Mouse (Mus musculus) embryonic fibroblast, embryonic 13.5 days (primary cell): ENCODE results near the gene Por. TPM values are rescaled to one million over a fixed set of nuclear protein-coding genes. Genes with fewer than 3 reads are reported as not detected.
A peak's percentile ranks its signal among the peaks of the same experiment; 100 is the strongest.

Experiments used
- H3K27ac ChIP-seq: 2 replicates; pipeline ENCODE4 v1.5.1; 2012; ENCODE audit warnings: low read length, control low read depth, inconsistent platforms; ENCODE audit not compliant: insufficient read depth
- H3K4me1 ChIP-seq: 2 replicates; pipeline ENCODE4 v1.6.1; 2011; ENCODE audit warnings: low read length; ENCODE audit not compliant: control insufficient read depth, insufficient read depth
- H3K4me3 ChIP-seq: 2 replicates; pipeline ENCODE4 v1.5.1; 2011; ENCODE audit warnings: mild to moderate bottlenecking, control low read depth, low read length; ENCODE audit not compliant: insufficient read depth
- CTCF ChIP-seq: IDR thresholded peaks from 2 replicates; pipeline ENCODE4 v1.5.1; 2011; ENCODE audit warnings: mild to moderate bottlenecking, control low read depth, low read length, moderate library complexity, borderline replicate concordance; ENCODE audit not compliant: insufficient read depth
- POLR2A ChIP-seq: IDR thresholded peaks from 2 replicates; pipeline ENCODE4 v1.6.1; 2011; ENCODE audit warnings: low read depth, mild to moderate bottlenecking, control low read depth, low read length, moderate library complexity
- polyA plus RNA-seq: library from polyadenylated mRNA; stranded (reverse); fragments of >200 nt; gene quantifications from 2 replicates; pipeline ENCODE4 v1.2.4, GENCODE M21; 2011; ENCODE audit warnings: low read depth; ENCODE audit not compliant: missing spikeins, insufficient read length

Gene Por
- polyA plus RNA-seq = 58.5 and 98.3 TPM in 2 replicates

- Histone ChIP-seq H3K27ac (peak within 1 kb of the TSS; percentile 2; the same call in 1 of the 2 replicates), H3K4me1 (peaks cover 13% of the 10 kb centered on the region), H3K4me3 (peak within 1 kb of the TSS; percentile 22)
- peak; percentile 66; the same call in 1 of the 2 replicates for TF ChIP-seq POLR2A
- TF ChIP-seq CTCF = no peak
Observed at GRCm38 (mm10) chr5:135669741-135670275, at the start of gene Por. TSS of gene Por (plus strand) at chr5:135670033.

GRCm38 (mm10) chr5:135620526-135620925 lies 49.3 kb upstream of the Por start:
- TF ChIP-seq POLR2A (no peak), CTCF (no peak)
- Histone ChIP-seq H3K4me1 (peaks cover 6% of the 10 kb centered on the region), H3K27ac (no peak overlapping the region), H3K4me3 (no peak overlapping the region)

GRCm38 (mm10) chr5:135621725-135622124 lies 48.1 kb upstream of the Por start:
- Histone ChIP-seq H3K4me3 (no peak overlapping the region), H3K4me1 (peaks cover 6% of the 10 kb centered on the region), H3K27ac (peak overlapping the region; percentile 56)
- no peak for TF ChIP-seq CTCF
- TF ChIP-seq POLR2A = no peak

- TF ChIP-seq POLR2A (no peak), CTCF (no peak)
- H3K4me1 ChIP-seq = peaks cover 6% of the 10 kb centered on the region
- no peak overlapping the region for H3K27ac ChIP-seq
- no peak overlapping the region for H3K4me3 ChIP-seq
Observed at GRCm38 (mm10) chr5:135623006-135623563, 46.7 kb upstream of the Por start.

- H3K4me1 ChIP-seq = no peaks in the 10 kb centered on the region
- H3K27ac ChIP-seq = no peak overlapping the region
- H3K4me3 ChIP-seq = no peak overlapping the region
- no peak for TF ChIP-seq CTCF
- TF ChIP-seq POLR2A = no peak
Observed at GRCm38 (mm10) chr5:135628916-135629315, 40.9 kb upstream of the Por start.

- no peak overlapping the region for H3K4me3 ChIP-seq
- no peaks in the 10 kb centered on the region for H3K4me1 ChIP-seq
- TF ChIP-seq POLR2A = no peak
- TF ChIP-seq CTCF = no peak
- no peak overlapping the region for H3K27ac ChIP-seq
Observed at GRCm38 (mm10) chr5:135629401-135629800, 40.4 kb upstream of the Por start.

GRCm38 (mm10) chr5:135630598-135630997 lies 39.2 kb upstream of the Por start:
- Histone ChIP-seq H3K27ac (no peak overlapping the region), H3K4me3 (no peak overlapping the region), H3K4me1 (no peaks in the 10 kb centered on the region)
- TF ChIP-seq POLR2A (no peak), CTCF (no peak)

GRCm38 (mm10) chr5:135632117-135632796 lies 37.6 kb upstream of the Por start, which contains the start of gene Rhbdd2:
TSS of gene Rhbdd2 (plus strand) at chr5:135632618.
- peak within 1 kb of the TSS; percentile 98 for H3K4me3 ChIP-seq
- no peaks in the 10 kb centered on the region for H3K4me1 ChIP-seq
- peak within 1 kb of the TSS; percentile 35; the same call in 1 of the 2 replicates for H3K27ac ChIP-seq
- TF ChIP-seq POLR2A (peak; percentile 89), CTCF (no peak)

GRCm38 (mm10) chr5:135632797-135633144 lies 37.1 kb upstream of the Por start:
- peak overlapping the region; percentile 98 for H3K4me3 ChIP-seq
- H3K27ac ChIP-seq = peak overlapping the region; percentile 35; the same call in 1 of the 2 replicates
- TF ChIP-seq POLR2A (no peak), CTCF (no peak)
- H3K4me1 ChIP-seq = no peaks in the 10 kb centered on the region
